Mouse (Mus musculus) left cerebral cortex, adult 2 months (tissue): ENCODE measurements around the gene Nrxn2. TPM values are rescaled to one million over a fixed set of nuclear protein-coding genes. Genes with fewer than 3 reads are reported as not detected.

Experiments
- DNase-seq, 2 experiments: peaks; one replicate each; pipeline ENCODE4 v3.0.0; 2021 to 2022; ENCODE audit warnings: low spot score in 2 of 2, mixed read lengths in 1 of 2; ENCODE audit errors: extremely low spot score in 1 of 2
- H3K27ac ChIP-seq: fragments of 200-600 bp; 2 replicates; pipeline ENCODE4 v1.8.1; 2022
- H3K4me3 ChIP-seq: fragments of 200-600 bp; 2 replicates; pipeline ENCODE4 v1.8.1; 2022
- CTCF ChIP-seq: fragments of 200-600 bp; IDR thresholded peaks from 2 replicates; pipeline ENCODE4 v1.8.1; 2022; ENCODE audit warnings: antibody characterized with exemption, mild to moderate bottlenecking, moderate library complexity
- intact Hi-C: fragments of 180-260 bp; cut with DNase I; formaldehyde crosslinking; loops from one replicate; pipeline ENCODE4 v1.15.1; 2025
- total RNA-seq, 2 experiments: library from RNA; stranded (reverse); gene quantifications; 2 replicates each; pipeline ENCODE4 v1.2.3; 2021

Gene Nrxn2
- total RNA-seq, 2 experiments from 2014 or later = 618 to 620 TPM

- no peak overlapping the region for H3K4me3 ChIP-seq
- DNase-seq = no peak
- no peak overlapping the region for H3K27ac ChIP-seq
- intact Hi-C loops = no loop called here
- TF ChIP-seq CTCF = no peak
Observed at GRCm38 (mm10) chr19:6407816-6408510, 10.6 kb upstream of the Nrxn2 start.

- no peak for DNase-seq
- Histone ChIP-seq H3K27ac (no peak overlapping the region), H3K4me3 (no peak overlapping the region)
- TF ChIP-seq CTCF = no peak
- intact Hi-C loops = no loop called here
Observed at GRCm38 (mm10) chr19:6408749-6409148, 9.8 kb upstream of the Nrxn2 start.

DNA sequence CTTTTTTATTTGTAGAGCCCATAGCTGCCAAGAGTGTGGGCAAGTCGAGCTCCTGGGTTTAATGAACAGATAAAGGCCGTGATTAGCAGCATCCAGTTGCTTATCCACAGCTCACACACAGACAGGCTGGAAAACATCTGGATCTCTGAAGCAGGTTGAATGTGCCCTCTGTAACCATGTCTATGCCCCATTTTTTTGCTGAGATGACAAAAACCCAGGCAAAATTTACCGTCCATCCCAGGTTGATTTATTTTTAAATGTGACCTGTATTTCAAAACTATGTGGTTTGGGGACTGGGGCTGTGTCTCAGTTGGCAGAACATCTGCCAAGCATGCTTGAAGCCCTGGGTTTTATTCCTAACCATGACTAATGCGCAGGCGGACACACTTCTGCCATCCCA, 9.4 kb upstream of the Nrxn2 start:
- DNase-seq = no peak
- intact Hi-C loops = no loop called here
- Histone ChIP-seq H3K4me3 (no peak overlapping the region), H3K27ac (no peak overlapping the region)
- TF ChIP-seq CTCF = no peak

DNA sequence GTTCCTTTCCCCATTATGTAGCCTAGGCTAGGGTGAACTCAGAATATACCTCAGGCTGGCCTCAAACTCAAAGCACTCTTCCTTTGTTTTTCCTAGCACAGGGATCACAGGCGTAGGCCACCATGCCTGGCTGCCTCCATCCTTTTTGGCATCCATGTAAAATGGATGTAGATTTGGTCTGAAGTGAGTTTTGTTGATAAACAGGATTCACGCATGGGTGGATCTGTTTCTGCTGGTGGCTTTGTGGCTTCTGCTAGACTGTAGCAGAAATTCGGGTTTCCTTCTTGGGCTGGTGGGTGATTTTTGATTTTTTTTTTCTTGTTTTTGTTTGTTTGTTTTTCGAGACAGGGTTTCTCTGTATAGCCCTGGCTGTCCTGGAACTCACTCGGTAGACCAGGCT, 8.6 kb upstream of the Nrxn2 start:
- no peak for DNase-seq
- H3K27ac ChIP-seq = no peak overlapping the region
- H3K4me3 ChIP-seq = no peak overlapping the region
- no peak for TF ChIP-seq CTCF
- intact Hi-C loops = no loop called here

- no peak for DNase-seq
- no peak for TF ChIP-seq CTCF
- H3K27ac ChIP-seq = no peak overlapping the region
- intact Hi-C loops = no loop called here
- H3K4me3 ChIP-seq = no peak overlapping the region
Observed at GRCm38 (mm10) chr19:6412798-6413197, 5.7 kb upstream of the Nrxn2 start.

DNA sequence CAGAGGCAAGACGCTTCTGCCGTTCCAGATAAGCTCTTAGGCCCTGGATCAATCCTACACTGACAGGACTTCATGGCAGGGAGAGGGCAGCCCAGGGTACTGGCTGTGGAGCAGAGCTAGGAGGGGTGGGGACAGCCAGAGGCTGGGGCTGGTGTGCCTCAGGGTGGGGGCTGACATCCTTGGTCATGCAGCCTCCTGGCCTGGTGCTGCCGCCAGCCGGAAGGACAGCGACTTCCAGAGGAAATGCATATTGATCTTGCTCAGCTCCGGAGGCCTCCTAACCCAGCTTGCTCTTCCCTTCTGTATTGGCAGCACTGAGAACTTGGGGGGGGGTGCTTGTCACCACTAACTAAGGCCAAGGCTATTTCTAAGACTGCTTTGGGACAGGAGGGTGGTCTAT, 3.1 kb upstream of the Nrxn2 start:
- H3K4me3 ChIP-seq = no peak overlapping the region
- intact Hi-C loops = no loop called here
- no peak overlapping the region for H3K27ac ChIP-seq
- no peak for TF ChIP-seq CTCF
- no peak for DNase-seq

DNA sequence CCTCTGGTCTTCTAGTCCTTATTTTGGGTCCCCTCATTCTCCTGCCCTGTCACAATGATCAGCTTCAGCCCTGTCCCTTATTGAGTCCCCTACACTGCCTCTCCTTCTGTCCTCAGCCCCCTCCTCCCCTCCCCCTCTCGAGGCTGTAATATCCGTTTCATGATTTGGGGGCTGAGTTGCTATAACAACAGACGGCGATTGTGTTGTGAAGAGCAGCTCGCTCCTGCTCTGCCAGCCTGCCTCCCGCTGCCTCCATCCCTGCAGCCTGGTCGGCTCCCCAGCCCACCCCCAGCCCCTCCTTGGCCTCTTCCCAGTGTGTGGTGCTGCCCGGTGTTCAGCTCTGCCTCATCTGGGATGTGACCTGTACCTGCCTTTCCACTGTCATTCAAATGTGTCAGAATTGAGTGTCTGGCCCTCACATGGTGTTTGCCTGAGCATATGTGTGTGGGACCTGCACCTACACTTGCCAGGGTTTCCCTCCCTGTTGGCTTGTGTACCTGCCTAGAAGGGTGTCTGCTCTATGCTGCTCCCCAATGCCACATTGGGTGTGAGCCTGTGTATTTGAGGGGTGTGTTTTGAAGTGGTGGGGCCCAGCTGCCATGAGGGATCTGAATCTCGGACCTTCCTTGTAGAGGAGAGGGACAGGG, 2.3 kb upstream of the Nrxn2 start:
- TF ChIP-seq CTCF = no peak
- Histone ChIP-seq H3K27ac (no peak overlapping the region), H3K4me3 (no peak overlapping the region)
- intact Hi-C loops = no loop called here
- no peak for DNase-seq

- TF ChIP-seq CTCF = no peak
- intact Hi-C loops = no loop called here
- no peak overlapping the region for H3K4me3 ChIP-seq
- DNase-seq = no peak
- H3K27ac ChIP-seq = no peak overlapping the region
Observed at GRCm38 (mm10) chr19:6416894-6417761, 1.4 kb upstream of the Nrxn2 start.

DNA sequence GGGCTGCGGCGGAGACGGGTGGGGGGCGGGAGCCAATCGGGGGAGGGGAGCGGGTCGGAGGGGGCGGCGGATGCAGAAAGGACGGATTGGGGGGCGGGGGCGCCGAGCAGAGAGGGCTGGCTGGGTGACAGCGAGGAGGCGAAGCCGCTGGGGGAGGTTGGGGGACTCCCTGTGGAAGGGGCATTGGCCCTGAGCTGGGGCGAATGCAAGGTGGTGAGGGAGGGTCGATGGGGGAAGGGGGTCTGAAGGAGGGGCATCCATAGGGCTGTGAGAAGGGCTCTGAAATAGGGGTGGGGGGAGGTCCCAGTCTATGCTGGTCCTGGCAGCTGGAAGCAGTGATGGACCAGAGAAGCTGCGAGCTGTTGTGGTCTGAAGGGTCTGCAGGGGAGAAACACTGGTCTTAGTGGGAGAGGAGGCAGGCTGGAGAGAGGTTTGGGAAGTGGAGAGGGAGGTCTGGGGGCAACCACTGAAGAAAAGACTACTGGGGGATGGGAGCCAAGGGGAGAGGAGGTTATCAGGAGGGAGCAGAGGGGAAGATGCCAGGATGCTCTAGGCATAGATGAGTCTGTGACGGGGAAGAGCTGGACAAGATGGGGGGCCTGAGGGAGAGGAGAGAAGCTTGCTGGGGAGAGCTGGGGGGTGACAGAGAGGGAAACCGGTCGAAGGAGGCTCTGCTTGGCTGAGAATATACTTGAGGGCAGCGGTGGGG, 607 bp downstream of the Nrxn2 start:
- peak overlapping the region; percentile 63 for H3K4me3 ChIP-seq

DNA sequence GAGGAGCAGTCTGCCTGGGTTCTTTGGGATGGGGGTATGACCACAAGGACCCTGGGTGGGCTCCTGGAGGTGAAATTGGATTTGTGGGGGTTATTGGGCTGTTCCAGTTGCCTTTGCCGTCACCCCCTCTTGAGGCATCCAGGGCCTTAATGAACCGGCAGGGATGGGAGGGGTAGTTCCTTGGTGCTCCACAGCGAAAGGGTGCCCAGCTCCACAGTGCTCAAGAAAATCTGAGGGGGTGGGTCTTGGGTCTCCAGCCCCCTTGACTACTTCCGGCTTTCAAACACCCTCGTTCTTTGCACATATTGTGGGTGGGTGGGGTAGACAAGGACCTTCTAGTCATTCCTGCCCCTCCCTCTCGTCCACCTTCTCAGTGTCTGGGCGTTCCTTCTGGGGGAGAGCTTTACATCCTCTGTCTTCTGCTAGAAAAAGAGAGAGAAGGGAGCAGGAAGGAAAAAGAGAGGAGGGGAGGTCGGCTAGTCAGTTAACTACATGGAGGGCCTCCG, 1.3 kb downstream of the Nrxn2 start:
- H3K4me3 ChIP-seq = peak overlapping the region; percentile 63
- intact Hi-C loops = loop anchor here (2.0 kb wide), 1 partner anchor 45 kb away; no protein-coding TSS in a partner anchor
- DNase-seq = no peak
- peak overlapping the region; percentile 93 for H3K27ac ChIP-seq
- no peak for TF ChIP-seq CTCF

More for the DNA sequence above, 607 bp downstream of the Nrxn2 start:
- intact Hi-C loops = loop anchor here (1.0 kb wide), 1 partner anchor 33 kb away; no protein-coding TSS in a partner anchor
- TF ChIP-seq CTCF = no peak
- no peak for DNase-seq
- peak overlapping the region; percentile 93 for H3K27ac ChIP-seq
